Mouse (Mus musculus) olfactory bulb, adult 2 months (tissue): ENCODE data around the gene Dna2.

Source experiments
- CTCF ChIP-seq: fragments of 200-500 bp; IDR thresholded peaks from 2 replicates; pipeline ENCODE4 v1.5.1; 2012; ENCODE audit warnings: low read depth, mild to moderate bottlenecking, low read length, moderate library complexity; ENCODE audit not compliant: insufficient read depth
- POLR2A ChIP-seq: fragments of 200-500 bp; IDR thresholded peaks from 2 replicates; pipeline ENCODE4 v1.6.1; 2012; ENCODE audit warnings: mild to moderate bottlenecking, low read depth, low read length, moderate library complexity; ENCODE audit not compliant: insufficient read depth

DNA sequence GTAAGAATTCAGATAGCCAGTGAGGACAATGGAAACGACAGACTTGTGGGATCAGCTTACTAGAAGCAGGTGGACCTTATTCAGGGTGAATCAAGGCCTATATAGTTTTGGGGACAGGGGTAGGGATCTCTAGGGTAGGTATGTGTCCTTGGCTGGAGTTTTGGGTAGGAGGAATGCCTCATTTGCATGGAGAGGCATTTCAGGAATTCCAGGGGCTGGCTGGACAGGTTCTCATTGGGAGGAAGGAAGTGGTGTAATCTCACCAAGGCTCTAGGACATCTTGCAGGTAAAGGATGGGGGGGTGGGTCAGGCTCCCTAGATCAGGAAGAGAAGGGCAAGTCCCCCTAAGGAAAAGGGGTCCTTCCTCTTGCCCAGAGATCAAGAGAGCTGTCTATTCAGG lies 44.0 kb upstream of the Dna2 start:
- no peak for TF ChIP-seq CTCF
- TF ChIP-seq POLR2A = no peak
